Mouse (Mus musculus) mesoderm, embryonic 11.5 days (tissue): ENCODE data around the gene Nt5c3.
A peak's percentile ranks its signal among the peaks of the same experiment; 100 is the strongest.

Experiments
- DNase-seq: peaks from one replicate; pipeline ENCODE4 v3.0.0-alpha.2; 2012; ENCODE audit warnings: low read depth, low spot score

Nt5c3 gene

DNA sequence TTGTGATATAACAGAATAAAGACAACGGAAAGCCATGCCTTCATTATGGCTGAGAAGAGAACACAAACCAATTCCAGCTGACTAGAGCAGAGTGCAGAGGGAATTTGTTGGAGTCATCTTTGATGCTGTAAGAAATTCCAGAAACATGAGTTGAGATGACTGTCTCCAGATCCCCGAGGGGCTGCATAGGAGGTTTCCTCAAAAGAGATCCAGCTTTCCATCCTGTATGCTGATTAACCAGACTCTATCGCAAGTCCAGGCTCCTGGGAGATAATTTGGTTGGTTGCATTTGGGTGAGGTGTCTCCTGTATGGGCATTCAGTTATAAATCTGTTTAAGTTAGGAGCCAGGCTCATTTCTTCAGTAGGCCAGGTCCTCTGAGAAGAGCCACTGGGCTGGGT lies 86.1 kb downstream of the Nt5c3 start:
- no peak for DNase-seq

DNA sequence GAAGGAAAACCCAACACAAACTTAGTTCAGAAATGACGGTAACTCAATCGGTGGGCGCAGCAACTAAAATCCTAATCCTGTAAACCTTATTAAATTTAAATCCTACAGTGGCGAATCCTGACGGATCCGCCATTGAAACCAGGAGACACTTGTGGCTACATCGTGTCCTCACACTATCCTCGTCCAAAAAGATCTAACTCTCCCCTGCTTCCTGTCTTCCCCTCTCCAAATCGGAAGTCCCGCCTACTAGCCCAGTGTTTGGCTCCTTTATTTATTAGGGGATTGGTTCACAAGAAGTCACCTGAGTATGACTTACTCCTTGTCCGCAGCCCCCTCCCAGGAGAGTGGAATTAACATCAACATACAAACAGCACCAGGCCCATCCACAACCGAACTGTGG lies 86.6 kb downstream of the Nt5c3 start:
- no peak for DNase-seq

DNA sequence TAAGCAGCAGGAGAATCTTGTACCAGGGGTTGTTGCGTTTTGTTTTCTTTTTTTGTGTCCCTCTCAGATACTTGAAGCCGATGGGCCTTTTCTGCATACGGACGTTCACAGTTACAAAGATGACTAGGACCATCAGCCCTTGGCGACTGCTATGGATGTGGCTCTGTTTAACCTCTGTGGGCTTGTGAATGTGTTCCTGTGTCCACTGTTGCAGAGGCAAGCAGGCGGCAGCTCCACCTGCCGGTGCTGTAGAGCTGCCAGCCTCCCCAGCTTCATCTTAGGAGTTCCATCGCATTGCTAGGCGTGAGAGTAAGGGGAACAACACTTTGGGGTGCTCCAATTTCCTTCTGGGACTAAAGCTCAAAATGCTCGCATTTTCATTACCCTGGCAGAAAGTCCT lies 88.2 kb downstream of the Nt5c3 start:
- no peak for DNase-seq

DNA sequence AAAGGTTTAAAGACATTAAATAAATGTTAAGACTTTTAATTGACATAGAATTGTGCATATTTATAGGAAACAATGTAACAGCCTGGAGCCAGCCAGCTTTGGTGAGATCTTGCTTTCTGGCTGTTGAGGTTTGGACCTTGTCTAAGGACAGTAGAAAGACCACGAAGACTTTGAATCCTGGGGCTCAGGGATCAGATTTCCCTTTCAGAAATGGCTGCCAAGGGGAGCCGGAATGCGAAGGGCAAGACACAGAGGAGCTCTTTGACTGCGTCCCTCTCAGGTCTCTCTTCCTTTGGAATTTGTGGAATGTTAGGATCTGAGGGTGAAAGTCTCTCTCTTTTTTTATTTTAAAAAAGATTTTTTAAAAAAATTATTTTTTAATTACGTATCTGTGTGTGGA lies 89.0 kb downstream of the Nt5c3 start:
- DNase-seq, result peak; percentile 13

DNA sequence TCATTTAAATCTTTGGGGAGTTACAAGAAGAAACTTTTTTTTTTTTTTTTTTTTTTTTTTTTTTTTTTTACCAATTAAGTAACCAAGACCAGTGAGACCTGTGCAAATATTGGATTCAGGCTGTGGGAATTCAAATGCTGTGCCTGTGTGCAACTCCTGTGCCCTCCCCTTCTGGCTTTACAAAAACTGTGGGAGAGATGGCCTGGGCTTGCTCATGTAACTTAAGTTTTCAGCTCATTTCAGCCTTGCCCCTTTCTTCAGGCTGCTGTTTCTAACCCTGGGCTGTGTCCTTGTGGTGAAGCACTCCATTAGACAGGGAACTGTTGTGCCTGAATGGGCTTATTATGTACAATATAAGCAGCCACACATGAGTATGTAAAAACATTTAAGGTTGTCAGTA lies 90.9 kb downstream of the Nt5c3 start:
- DNase-seq, result no peak

DNA sequence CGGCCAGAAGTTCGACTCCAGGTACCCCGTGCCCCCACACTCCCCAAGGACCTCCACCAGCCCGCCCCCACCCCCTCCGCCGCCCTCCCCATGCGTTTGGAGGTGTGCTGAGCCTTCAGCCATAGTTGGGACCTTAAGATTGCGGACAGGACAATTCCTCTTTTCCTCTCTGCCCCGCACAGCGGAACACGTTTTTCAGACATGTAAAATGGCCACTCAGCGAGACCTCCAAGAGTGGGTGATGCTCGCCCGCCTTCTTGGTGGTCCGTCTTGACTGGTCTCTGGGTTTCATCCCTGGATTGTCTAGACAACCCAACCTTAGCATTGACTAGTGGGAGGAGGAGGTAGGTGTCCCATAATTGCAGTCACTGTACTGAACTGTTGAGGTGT lies 91.3 kb downstream of the Nt5c3 start:
- DNase-seq, result peak; percentile 45
